Mouse (Mus musculus) neural tube, embryonic 14.5 days (tissue): ENCODE results near the gene Tgm1. TPM values are rescaled to one million over a fixed set of nuclear protein-coding genes. Genes with fewer than 3 reads are reported as not detected.
"Not testable (repeated sequence)": the region's sequence is repeated elsewhere in the genome, so short reads cannot be mapped to it uniquely, and the experiment has no call there.

Source experiments
- ATAC-seq: fragments of 200-750 bp; cut with Nextera tagmentation; 2 replicates; pipeline ENCODE4 v1.8.0; 2017; ENCODE audit warnings: low read depth, mild to moderate bottlenecking, moderate TSS enrichment, moderate library complexity
- H3K27ac ChIP-seq: fragments of 300-500 bp; sonication (generic); 2 replicates; pipeline ENCODE4 v1.5.1; 2014; ENCODE audit warnings: low read depth, mild to moderate bottlenecking, control low read depth, low read length, moderate library complexity, mixed read lengths
- H3K27me3 ChIP-seq: fragments of 300-500 bp; sonication (generic); 2 replicates; pipeline ENCODE4 v1.6.1; 2014; ENCODE audit warnings: low read length; ENCODE audit not compliant: control insufficient read depth, insufficient read depth
- H3K36me3 ChIP-seq: fragments of 300-500 bp; sonication (generic); 2 replicates; pipeline ENCODE4 v1.6.1; 2014; ENCODE audit warnings: low read length, mixed read lengths; ENCODE audit not compliant: control insufficient read depth, insufficient read depth
- H3K4me1 ChIP-seq: fragments of 300-500 bp; sonication (generic); 2 replicates; pipeline ENCODE4 v1.6.1; 2014; ENCODE audit warnings: low read length; ENCODE audit not compliant: control insufficient read depth, insufficient read depth
- H3K4me2 ChIP-seq: fragments of 300-500 bp; sonication (generic); 2 replicates; pipeline ENCODE4 v1.6.1; 2014; ENCODE audit warnings: mild to moderate bottlenecking, low read depth, low read length, control low read depth
- H3K4me3 ChIP-seq: fragments of 300-500 bp; sonication (generic); 2 replicates; pipeline ENCODE4 v1.5.1; 2014; ENCODE audit warnings: low read depth, low read length, control low read depth, mixed read lengths
- H3K9ac ChIP-seq: fragments of 300-500 bp; sonication (generic); replicated peaks from 2 replicates; pipeline ENCODE4 v1.6.1; 2014; ENCODE audit warnings: low read depth, mild to moderate bottlenecking, control low read depth, low read length, mixed read lengths
- H3K9me3 ChIP-seq: fragments of 300-500 bp; sonication (generic); 2 replicates; pipeline ENCODE4 v1.6.1; 2016; ENCODE audit warnings: low read length; ENCODE audit not compliant: control insufficient read depth
- WGBS: fragments of 180-500 bp; shearing (Covaris S2); extraction: QIAGEN DNeasy Blood & Tissue Kit; methylation state at CpG from one replicate; pipeline ENCODE4 v1.1.7; 2014; 5-methylcytosine and 5-hydroxymethylcytosine counted together
- polyA plus RNA-seq: library from polyadenylated mRNA; unstranded; fragments of >200 nt; fragmentation: Nextera tagmentation; extraction: Ambion mirVana; gene quantifications from 2 replicates; pipeline ENCODE4 v1.2.1, GENCODE M21; 2014

Tgm1 gene
- polyA plus RNA-seq = 0.11 and 0.33 TPM in 2 replicates

GRCm38 (mm10) chr14:55713729-55714122 lies at the start of gene Tgm1:
Tgm1 (minus strand) TSS chr14:55713926.
- 27% methylated on average over 4 of the region's 4 CpGs for WGBS
- H3K9ac ChIP-seq = no peak within 1 kb of the TSS

GRCm38 (mm10) chr14:55763166-55763565 lies 49.4 kb upstream of the Tgm1 start:
- H3K36me3 ChIP-seq = no peaks in the 10 kb centered on the region
- WGBS = 67% methylated on average over 7 of the region's 7 CpGs
- H3K9ac ChIP-seq = no peak overlapping the region
- H3K4me1 ChIP-seq = peaks cover 9% of the 10 kb centered on the region; the same call in 1 of the 2 replicates
- ATAC-seq = no peak
- no peak overlapping the region for H3K4me3 ChIP-seq
- H3K27me3 ChIP-seq = peaks cover 28% of the 10 kb centered on the region
- no peaks in the 10 kb centered on the region for H3K9me3 ChIP-seq
- H3K27ac ChIP-seq = no peak overlapping the region; the same call in 1 of the 2 replicates
- no peak overlapping the region for H3K4me2 ChIP-seq

More at GRCm38 (mm10) chr14:55713729-55714122, at the start of gene Tgm1:
- ATAC-seq = no peak
- H3K27me3 ChIP-seq = 0 out of 2 replicates have a peak, but pooled peaks cover 4% of the 10 kb centered on the region
- H3K36me3 ChIP-seq = peaks cover 18% of the 10 kb centered on the region
- no peaks in the 10 kb centered on the region for H3K4me1 ChIP-seq
- no peak within 1 kb of the TSS for H3K4me3 ChIP-seq
- no peak within 1 kb of the TSS for H3K27ac ChIP-seq
- no peak within 1 kb of the TSS for H3K4me2 ChIP-seq
- H3K9me3 ChIP-seq = no peaks in the 10 kb centered on the region

- WGBS = under 1% methylated on average over 77 of the region's 77 CpGs
- ATAC-seq = peak; percentile 81
- H3K27me3 ChIP-seq = peaks cover 25% of the 10 kb centered on the region
- H3K9me3 ChIP-seq = no peaks in the 10 kb centered on the region
- peak overlapping the region; percentile 68 for H3K9ac ChIP-seq
- no peaks in the 10 kb centered on the region for H3K36me3 ChIP-seq
- H3K4me1 ChIP-seq = peaks cover 7% of the 10 kb centered on the region; the same call in 1 of the 2 replicates
- H3K4me2 ChIP-seq = peak overlapping the region; percentile 83
- peak overlapping the region; percentile 45 for H3K4me3 ChIP-seq
- peak overlapping the region; percentile 52 for H3K27ac ChIP-seq
Observed at GRCm38 (mm10) chr14:55762001-55762821, 48.5 kb upstream of the Tgm1 start.

GRCm38 (mm10) chr14:55761163-55761562 lies 47.4 kb upstream of the Tgm1 start, which contains the start of gene Ltb4r2:
Ltb4r2 (plus strand) TSS chr14:55761428.
- peak within 1 kb of the TSS; percentile 52 for H3K27ac ChIP-seq
- H3K27me3 ChIP-seq = peaks cover 19% of the 10 kb centered on the region
- H3K4me3 ChIP-seq = peak within 1 kb of the TSS; percentile 45
- H3K4me1 ChIP-seq = peaks cover 7% of the 10 kb centered on the region; the same call in 1 of the 2 replicates
- 82% methylated on average over 6 of the region's 6 CpGs for WGBS
- H3K36me3 ChIP-seq = peaks cover 1% of the 10 kb centered on the region; the same call in 1 of the 2 replicates
- no peak for ATAC-seq
- H3K9me3 ChIP-seq = no peaks in the 10 kb centered on the region
- H3K9ac ChIP-seq = peak within 1 kb of the TSS; percentile 68
- H3K4me2 ChIP-seq = peak within 1 kb of the TSS; percentile 83

GRCm38 (mm10) chr14:55760156-55760555 lies 46.4 kb upstream of the Tgm1 start:
- not testable (repeated sequence) for H3K4me1 ChIP-seq, H3K4me2 ChIP-seq, H3K27ac ChIP-seq, H3K9me3 ChIP-seq, H3K36me3 ChIP-seq, H3K4me3 ChIP-seq, H3K9ac ChIP-seq
- WGBS = 0% methylated on average over 6 of the region's 6 CpGs
- ATAC-seq = 0 out of 2 replicates have a peak, but pooled peaks have one; percentile 15
- H3K27me3 ChIP-seq = peaks cover 19% of the 10 kb centered on the region

- Histone ChIP-seq H3K9me3 (no peaks in the 10 kb centered on the region), H3K36me3 (peaks cover 18% of the 10 kb centered on the region; the same call in 1 of the 2 replicates), H3K27me3 (peaks cover 13% of the 10 kb centered on the region), H3K4me2 (no peak within 1 kb of the TSS), H3K27ac (no peak within 1 kb of the TSS), H3K4me1 (peaks cover 7% of the 10 kb centered on the region; the same call in 1 of the 2 replicates), H3K4me3 (no peak within 1 kb of the TSS), H3K9ac (no peak within 1 kb of the TSS)
- ATAC-seq = no peak
- 15% methylated on average over 8 of the region's 8 CpGs for WGBS
Observed at GRCm38 (mm10) chr14:55758363-55758784, 44.6 kb upstream of the Tgm1 start, which contains the start of gene Cideb. Cideb (minus strand) TSS chr14:55758458.

GRCm38 (mm10) chr14:55757566-55757965 lies 43.8 kb upstream of the Tgm1 start:
- Histone ChIP-seq H3K4me3 (no peak overlapping the region), H3K27me3 (peaks cover 10% of the 10 kb centered on the region), H3K27ac (no peak overlapping the region), H3K36me3 (peaks cover 26% of the 10 kb centered on the region), H3K4me2 (no peak overlapping the region), H3K4me1 (peaks cover 7% of the 10 kb centered on the region; the same call in 1 of the 2 replicates), H3K9me3 (no peaks in the 10 kb centered on the region), H3K9ac (no peak overlapping the region)
- WGBS = 89% methylated on average over 6 of the region's 6 CpGs
- ATAC-seq = no peak

- no peak overlapping the region for H3K4me3 ChIP-seq
- H3K4me2 ChIP-seq = peak overlapping the region; percentile 96
- peaks cover 23% of the 10 kb centered on the region for H3K4me1 ChIP-seq
- ATAC-seq = no peak
- H3K27me3 ChIP-seq = no peaks in the 10 kb centered on the region
- no peaks in the 10 kb centered on the region for H3K9me3 ChIP-seq
- 93% methylated on average over 10 of the region's 10 CpGs for WGBS
- H3K36me3 ChIP-seq = peaks cover 9% of the 10 kb centered on the region
- no peak overlapping the region for H3K27ac ChIP-seq
- H3K9ac ChIP-seq = no peak overlapping the region
Observed at GRCm38 (mm10) chr14:55747051-55747847, 33.5 kb upstream of the Tgm1 start.
